Mouse (Mus musculus): ENCODE results near the gene Ninj2.
"Not testable (repeated sequence)": the region's sequence is repeated elsewhere in the genome, so short reads cannot be mapped to it uniquely, and the experiment has no call there.

The Ninj2 gene

GRCm38 (mm10) chr6:120093100-120093499 lies at the start of gene Ninj2:
Gene Ninj2, plus strand, starts transcription at chr6:120093350.
- no peak for DNase-seq (ENCODE audit: low spot score)

- no peak for DNase-seq (ENCODE audit: low spot score)
These were observed 47.7 kb upstream of the Ninj2 start for GRCm38 (mm10) chr6:120045406-120045805.

- no peak for DNase-seq (ENCODE audit: low spot score)
These were observed 45.4 kb upstream of the Ninj2 start for GRCm38 (mm10) chr6:120047705-120048292.

- DNase-seq (ENCODE audit: low spot score) = no peak
These were observed 38.7 kb upstream of the Ninj2 start for GRCm38 (mm10) chr6:120054412-120054811.

- no peak for DNase-seq (ENCODE audit: low spot score)
These were observed 37.2 kb upstream of the Ninj2 start for GRCm38 (mm10) chr6:120055666-120056540.

GRCm38 (mm10) chr6:120062934-120063333 lies 30.2 kb upstream of the Ninj2 start:
- no peak for DNase-seq (ENCODE audit: low spot score)

GRCm38 (mm10) chr6:120064627-120065026 lies 28.5 kb upstream of the Ninj2 start:
- DNase-seq (ENCODE audit: low spot score) = no peak

- no peak for DNase-seq (ENCODE audit: low spot score)
These were observed 27.5 kb upstream of the Ninj2 start for GRCm38 (mm10) chr6:120065552-120066177.

GRCm38 (mm10) chr6:120069546-120069945 lies 23.6 kb upstream of the Ninj2 start:
- no peak for DNase-seq (ENCODE audit: low spot score)

- no peak for DNase-seq (ENCODE audit: low spot score)
These were observed 20.5 kb upstream of the Ninj2 start for GRCm38 (mm10) chr6:120072630-120073029.

- DNase-seq (ENCODE audit: low spot score) = no peak
These were observed 16.3 kb upstream of the Ninj2 start for GRCm38 (mm10) chr6:120076619-120077450.

- no peak for DNase-seq (ENCODE audit: low spot score)
These were observed 13.6 kb upstream of the Ninj2 start for GRCm38 (mm10) chr6:120079547-120079946.

- no peak for DNase-seq (ENCODE audit: low spot score)
These were observed 11.6 kb upstream of the Ninj2 start for GRCm38 (mm10) chr6:120081516-120081915.

- DNase-seq (ENCODE audit: low spot score) = no peak
These were observed 10.7 kb upstream of the Ninj2 start for GRCm38 (mm10) chr6:120082251-120082950.

- DNase-seq (ENCODE audit: low spot score) = no peak
These were observed 10.2 kb upstream of the Ninj2 start for GRCm38 (mm10) chr6:120082951-120083411.

GRCm38 (mm10) chr6:120083442-120083841 lies 9.7 kb upstream of the Ninj2 start:
- DNase-seq (ENCODE audit: low spot score) = no peak

- DNase-seq (ENCODE audit: low spot score) = no peak
These were observed 8.2 kb upstream of the Ninj2 start for GRCm38 (mm10) chr6:120084983-120085382.

GRCm38 (mm10) chr6:120085832-120086231 lies 7.3 kb upstream of the Ninj2 start:
- DNase-seq (ENCODE audit: low spot score) = no peak

GRCm38 (mm10) chr6:120087041-120087440 lies 6.1 kb upstream of the Ninj2 start:
- not testable (repeated sequence) for DNase-seq (ENCODE audit: low spot score)

GRCm38 (mm10) chr6:120090712-120091248 lies 2.4 kb upstream of the Ninj2 start:
- DNase-seq (ENCODE audit: low spot score) = peak; percentile 66

- no peak for DNase-seq (ENCODE audit: low spot score)
These were observed 1.2 kb upstream of the Ninj2 start for GRCm38 (mm10) chr6:120091956-120092355.

All from embryo, embryonic 10.5 days (tissue).